Mouse (Mus musculus) lung, postnatal 25 days (tissue): ENCODE results near the gene Fancc.
"Not testable (repeated sequence)": the region's sequence is repeated elsewhere in the genome, so short reads cannot be mapped to it uniquely, and the experiment has no call there.

Experiments used
- DNase-seq: peaks from one replicate; pipeline ENCODE4 v3.0.0; 2022; ENCODE audit warnings: low spot score

Fancc gene

DNA sequence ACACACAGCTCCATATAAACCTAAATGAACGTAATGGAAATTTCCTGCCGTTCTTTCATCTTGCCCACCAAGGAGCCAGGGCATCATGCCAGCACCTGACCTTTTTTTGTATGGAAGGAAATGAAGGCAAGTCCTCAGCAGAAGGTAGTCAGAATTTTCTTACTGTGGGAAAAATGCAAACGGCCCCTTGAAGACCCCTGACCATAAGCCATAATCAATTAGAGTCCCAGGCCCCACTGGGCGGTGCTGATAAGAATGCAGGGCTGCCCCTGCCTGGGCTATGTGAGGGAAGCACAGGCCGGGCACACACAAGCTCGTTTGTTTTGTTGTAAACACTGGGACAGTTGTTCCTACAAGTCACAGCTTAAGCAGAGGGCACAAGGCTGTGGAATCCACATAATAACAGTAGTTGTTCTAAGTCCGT, 179.4 kb downstream of the Fancc start:
- DNase-seq: no peak

DNA sequence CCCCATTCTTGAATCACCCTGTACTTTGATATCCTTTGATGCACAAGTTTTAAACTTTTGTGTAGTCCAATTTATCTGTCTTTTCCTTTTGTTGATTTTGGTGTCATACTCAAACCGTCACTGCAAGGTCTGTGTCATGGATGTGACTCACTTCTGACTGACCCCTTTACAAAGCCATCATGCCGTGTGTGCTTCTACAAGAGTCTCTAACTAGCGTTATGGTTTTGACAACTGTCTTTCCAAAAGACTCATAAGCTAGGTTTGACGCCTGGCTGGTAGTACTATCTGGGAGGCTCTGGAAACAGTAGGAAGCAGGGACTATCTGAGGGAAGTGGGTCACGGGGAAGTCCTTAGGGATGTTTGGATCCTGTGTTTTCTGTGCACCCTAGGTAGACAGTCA, 180.7 kb downstream of the Fancc start:
- DNase-seq: no peak

DNA sequence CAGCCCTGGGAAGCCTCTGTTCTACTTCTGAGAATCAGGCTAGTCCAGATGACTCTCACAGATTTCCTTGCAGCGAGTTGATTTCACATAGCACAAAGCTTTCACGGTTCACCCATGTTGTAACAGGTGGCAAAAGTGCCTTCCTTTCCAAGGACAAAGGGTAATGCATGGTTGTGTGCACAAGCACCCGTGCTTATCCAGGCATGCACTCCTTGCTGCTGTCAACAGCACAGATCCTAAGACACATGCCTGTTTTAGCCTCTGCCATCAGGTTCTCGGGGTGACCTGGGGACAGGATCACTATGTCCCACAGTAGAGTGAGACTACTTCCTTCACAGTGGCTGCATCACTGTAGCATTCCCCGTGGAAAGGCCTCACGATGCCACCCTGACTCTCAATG, 181.3 kb downstream of the Fancc start:
- no peak for DNase-seq

DNA sequence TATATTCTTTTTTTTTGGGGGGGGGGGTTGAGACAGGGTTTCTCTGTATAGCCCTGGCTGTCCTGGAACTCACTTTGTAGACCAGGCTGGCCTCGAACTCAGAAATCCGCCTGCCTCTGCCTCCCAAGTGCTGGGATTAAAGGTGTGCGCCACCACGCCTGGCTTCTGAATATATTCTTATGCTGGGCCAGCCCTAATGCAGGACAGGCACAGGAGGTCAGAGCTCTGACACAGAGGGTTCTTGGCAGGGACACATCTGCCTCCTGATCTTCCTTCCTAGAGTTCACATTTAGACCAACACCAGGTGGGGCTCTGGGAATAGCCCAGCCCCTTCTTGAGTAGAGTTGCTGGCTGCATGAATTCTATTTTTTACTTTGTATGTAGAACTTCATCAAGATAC, 182.0 kb downstream of the Fancc start:
- DNase-seq: not testable (repeated sequence)

DNA sequence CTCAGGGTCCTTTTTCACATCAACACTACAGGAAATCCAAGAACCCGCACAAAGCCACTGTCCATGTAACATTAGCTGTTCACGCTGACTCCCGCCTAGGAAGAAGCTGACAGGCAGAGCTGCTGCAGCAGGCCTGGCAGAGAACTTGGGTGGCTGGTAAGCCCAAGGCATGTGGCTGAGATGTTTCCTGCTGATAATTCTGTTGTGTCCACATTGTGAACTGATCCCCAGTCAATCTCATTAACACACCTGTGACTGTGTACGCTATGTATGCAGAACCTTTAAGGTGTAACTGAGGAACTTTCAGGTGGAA, 182.5 kb downstream of the Fancc start:
- no peak for DNase-seq

DNA sequence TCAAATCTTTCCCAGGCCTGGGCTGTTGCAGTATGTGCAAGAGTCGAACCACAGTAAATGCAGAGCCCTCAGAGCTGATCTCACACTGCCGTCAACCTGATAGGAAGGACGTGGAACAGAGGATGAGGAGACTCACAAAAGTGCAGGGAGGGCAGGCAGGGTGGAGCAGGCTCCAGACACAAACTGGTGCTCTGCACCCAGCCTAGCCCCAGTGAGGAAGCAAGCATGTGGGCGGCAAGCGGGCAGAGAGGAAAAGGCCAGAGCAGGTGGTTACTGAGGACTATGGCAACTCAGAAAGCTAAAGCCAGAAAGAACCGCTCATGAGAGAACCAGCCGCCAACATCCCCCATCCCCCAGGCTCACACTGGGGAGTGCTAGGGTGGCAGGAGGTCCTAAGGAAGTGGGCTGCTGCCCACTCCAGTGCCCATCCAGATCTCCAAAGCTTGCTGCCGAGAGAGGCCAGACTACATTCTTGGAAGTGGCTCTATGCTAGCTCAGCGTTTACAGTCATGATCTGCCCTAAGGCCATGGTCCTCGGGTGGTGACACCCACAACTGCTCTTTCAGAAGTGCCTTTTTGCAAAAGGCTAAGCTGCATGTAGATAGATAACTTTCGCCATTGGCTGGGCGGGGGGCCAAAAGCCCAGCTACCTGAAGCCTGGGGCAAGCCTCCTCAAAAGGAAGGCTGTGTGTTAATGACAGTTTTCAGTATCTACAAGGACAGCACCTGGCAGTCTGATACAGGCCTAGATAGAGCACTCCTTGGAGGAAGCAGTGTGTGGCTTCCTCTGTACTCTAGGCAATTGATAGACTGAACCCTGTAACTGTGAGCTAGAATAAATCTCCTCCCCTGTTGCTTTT, 183.1 kb downstream of the Fancc start:
- no peak for DNase-seq

DNA sequence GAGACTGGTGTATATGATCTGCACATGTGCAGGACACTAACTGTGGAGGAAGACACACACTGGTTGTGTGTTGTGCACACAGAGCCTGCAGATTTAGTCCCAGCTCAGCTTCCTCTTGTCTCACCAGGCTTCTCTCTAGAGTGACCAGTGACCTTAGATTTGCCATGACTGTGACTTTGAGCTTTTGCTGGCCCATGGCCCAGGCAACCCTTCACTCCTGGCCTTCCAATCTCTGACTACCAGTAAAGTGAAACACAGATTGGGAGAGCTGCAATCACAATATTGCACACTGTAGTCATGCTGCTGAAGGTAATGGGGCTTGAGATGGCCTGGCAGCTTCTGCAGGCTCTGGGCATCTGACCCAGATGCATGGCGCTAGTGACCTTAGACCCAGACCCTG, 183.8 kb downstream of the Fancc start:
- DNase-seq: no peak

DNA sequence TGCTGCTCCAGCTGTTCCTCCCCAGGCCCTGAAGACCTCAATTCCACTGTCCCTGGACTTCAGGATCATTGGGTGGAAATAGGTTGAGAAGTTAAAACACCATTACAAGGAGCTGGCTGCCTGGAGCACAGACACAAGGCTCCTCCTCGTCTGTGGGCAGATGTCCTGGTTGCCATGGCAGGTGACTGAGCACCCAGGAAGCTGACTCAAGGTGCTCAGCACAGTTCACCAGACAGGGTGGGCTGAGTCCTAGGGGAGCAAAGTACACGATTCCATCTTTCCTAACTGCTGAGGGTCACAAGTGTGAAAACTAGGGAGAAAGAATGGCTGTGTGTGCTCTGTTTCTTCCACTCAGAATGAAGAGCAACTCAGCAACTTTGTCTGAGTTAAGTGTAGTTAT, 185.9 kb downstream of the Fancc start:
- no peak for DNase-seq

DNA sequence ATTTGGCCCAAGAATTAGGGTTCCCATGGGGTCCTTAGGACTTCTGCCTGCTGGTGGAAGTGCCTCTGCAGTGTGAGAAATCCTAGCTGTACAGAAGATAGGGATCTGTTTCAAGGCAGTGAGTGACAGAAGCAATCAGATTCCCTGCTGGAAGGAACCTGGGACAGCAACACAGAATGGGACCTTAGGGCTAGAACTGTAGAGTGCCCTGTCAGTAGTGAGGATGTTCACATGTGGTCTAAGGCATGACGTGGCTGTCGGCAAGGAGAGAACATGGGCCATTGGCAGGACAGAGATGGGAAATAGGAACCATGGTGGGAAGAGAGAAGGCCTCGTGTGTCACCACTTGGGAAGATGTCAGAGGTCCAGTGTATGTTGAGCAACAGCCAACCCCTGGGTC, 187.5 kb downstream of the Fancc start:
- no peak for DNase-seq

DNA sequence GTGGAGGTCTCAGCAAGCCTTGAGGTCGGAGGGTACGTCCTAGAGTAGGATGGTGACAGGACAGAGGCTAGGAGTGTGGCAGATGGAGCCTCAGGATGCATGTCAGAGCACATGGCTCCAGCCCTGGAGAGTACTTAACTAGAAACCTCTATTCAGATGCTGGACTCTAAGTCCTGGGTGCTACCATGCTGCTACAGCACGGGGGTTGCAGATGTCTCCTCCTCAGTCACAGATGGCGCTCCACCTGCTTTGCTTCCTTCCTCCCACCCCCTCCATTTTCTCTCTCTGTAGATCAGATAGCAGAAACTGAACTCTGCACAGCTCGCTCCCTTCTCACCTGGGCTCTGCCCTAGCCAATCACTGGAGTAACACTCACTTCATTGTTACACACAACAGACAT, 190.3 kb downstream of the Fancc start:
- no peak for DNase-seq

DNA sequence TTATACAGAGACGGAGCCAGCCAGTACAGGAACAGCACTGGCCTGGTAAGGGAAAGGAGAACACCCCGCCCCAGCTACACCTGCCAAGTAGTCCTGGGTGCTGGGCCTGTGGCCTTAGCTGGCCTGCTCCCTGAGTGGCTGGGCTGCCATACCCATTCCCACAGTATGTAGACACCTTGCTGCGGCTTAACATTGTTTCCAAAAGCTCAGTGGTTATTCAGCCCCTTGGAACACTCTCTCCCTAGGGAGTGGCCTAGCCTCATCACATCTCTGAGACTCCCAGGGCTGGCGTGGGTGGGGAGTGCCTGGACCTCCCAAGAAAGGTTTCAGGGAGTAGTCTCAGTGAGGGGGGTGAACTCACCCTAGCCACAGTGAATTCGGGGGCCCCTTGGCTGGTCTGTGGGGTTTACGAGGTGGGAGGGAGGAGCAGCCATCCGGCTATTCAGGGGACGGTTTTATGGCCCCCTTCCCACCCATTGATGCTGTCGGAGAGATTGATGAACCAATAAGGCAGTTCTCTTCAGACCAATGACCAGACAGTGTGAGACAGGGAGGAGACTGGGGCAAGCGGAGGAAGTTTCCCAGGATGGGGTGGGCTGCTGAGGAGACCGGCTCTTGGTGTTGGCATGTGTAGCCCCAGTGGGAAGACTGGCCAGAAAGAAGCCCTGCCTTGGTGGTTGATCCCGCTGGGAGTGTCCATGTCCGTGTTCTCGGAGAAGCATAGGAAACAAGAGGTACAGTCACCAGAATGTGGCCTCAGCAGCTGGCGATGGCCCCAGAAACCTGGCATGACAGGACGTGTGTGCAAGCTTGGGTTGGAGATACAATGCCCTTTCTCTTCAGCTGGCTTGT, 191.7 kb downstream of the Fancc start:
- no peak for DNase-seq

DNA sequence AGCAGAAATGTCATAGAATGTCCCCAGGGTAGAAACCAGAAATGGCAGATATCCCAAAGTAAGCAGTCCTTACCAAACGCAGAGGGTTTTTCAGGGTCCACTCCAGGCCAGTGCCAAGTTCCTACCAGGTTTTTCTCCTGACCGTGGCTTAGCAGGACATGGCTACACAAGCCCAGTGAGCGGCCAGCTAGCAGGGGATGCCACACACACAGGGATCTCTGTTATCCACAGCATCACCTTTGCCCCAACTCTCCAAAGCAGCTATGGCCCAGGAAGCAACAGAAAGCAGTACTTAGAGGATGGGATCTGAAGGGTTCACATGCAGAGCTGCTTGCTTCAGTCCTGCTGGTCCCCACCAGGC, 192.3 kb downstream of the Fancc start:
- no peak for DNase-seq

DNA sequence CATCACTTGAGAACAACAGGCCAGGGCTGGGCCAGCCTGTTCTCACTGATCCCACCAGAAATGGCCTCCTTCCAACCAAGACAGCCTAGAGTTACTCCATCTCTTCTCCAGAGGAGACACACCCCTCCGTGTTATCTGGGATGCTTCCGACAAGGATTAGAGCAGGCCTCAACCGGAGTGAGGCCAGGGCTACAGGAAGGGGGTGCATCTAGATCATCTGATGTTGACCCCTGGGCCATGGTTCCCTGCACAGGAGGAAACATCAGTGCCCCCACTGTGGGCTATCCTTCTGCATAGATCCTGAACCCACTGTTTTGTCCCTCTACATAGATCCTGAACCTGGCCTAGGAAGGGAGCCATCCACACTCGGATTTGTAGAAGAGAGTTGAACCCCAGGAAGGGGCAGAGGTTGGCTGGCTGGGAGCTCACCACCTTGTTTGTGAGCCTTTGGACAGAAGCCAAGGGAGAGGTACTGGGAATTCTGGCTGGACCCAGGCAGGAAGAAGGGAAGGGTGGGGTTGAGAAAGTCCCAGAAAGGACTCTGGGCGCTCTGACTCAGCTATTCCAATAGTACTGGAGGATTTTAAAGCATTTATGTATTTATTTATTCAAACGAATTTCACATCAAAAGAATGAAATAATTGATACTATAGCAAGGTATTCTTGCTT, 192.8 kb downstream of the Fancc start:
- DNase-seq: peak; percentile 50

DNA sequence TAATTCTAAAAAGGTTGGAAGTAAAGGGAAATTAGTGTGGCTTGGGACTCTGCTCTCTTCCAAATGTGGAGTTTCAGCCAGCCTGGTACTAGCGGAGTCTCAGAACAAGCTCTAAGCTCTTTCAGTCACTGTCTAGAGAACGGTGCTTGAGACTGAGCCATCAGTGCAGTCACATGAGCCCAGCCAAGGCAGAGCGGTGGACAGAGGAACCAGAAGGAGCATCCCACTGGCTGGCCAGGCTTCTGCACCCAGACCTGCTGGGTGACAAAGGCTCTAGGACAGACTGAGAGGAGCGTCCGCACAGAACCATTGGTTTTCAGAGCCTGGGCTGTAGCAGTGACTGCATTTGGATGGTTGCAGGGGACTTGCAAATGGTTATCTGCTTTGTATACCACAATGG, 194.7 kb downstream of the Fancc start:
- no peak for DNase-seq

DNA sequence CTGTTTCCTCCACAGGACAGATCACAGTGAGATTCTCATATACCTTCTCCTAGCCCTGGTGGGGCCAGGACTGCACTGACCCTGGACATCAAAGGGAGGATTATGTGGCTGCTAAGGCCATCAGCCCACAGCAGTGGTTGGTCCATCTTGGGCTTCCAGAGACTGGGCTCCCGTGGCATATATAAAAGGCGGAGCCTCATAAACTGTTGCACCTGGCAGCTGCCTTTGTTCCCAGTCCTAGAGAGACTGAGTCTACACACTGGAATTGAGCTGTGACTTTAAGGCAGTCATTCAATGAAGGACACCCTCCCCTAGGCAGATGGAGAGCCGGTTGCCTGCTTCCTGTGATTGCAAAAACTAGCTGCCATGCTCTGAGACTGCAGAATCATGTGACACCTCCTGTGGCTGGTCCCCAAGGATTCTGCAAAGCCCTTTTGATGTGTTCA, 195.3 kb downstream of the Fancc start:
- DNase-seq: no peak

DNA sequence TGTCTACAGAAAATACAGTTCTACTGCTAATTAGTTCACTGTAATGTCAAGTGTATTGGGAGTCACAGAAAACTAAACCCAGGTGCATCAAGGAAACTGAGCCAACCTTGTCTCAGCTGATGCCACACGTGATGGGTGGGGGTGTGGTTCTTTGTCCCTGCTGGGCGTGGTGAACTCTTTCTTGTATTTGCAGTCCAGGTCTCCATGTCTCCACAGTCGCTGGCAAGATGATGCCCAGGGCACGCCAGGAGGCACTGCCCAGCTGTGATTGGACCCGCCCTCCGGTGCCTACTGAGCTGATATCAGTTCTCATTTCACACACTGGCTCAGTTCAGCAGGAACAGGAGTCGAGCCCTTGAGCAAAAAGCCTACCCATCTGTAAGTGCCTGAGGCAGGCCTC, 196.1 kb downstream of the Fancc start:
- DNase-seq: no peak

DNA sequence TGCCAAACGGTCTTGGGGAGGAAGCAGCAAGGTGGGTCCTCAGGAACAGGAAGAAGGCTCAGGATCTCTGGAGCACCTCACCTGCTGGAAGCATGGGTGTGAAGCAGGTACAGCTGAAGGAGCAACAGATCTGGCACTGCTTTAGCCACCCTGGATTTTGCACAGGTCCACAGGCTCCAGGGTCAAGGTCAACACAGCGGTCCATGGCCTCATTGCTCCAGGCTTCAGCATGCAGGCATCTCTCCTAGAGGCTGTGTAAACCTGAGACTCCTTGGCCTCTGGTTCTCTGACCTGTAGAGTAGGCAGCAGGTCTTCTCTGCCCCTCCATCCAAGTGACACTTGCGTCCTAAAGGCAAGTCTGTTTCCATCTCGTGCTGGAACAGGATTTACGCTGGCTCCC, 198.1 kb downstream of the Fancc start:
- DNase-seq: no peak

DNA sequence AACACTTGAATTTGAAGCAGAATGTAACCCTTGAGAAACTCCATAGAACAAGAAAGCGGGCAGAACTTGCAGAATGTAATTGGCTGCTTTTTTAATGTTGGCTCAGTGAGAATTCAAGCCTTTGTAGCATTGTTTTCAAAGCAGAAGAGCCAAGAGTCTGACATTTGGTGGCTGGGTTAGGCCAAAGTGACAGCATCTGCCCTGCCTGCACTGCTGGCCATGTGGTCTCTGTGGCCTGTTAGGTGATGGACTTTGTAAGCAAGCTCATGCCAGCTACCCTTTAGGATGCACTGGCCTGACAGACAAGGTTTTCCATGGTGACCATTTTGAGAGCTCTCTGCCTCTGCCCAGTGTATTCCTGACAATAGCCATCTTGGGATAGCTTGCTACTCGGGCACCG, 199.1 kb downstream of the Fancc start:
- no peak for DNase-seq

DNA sequence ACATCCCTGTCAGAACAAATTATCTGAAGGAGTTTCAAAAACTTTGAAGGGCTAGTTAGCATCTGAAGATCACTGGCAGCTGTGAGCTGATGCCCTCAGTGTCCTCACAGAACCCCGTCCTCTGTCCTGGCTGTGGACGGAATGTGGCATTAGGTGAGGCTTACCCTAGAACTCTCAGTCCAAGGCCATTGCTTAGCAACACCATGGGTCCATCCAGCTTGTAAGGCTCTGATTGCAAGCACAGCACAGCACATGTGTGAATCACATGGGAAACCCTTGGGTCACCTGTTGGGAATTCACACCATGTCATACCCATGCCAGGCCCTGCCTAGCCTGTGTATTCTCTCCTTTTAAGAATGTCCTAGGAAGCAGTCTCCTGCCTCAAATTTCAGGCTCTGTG, 200.1 kb downstream of the Fancc start:
- DNase-seq: no peak

DNA sequence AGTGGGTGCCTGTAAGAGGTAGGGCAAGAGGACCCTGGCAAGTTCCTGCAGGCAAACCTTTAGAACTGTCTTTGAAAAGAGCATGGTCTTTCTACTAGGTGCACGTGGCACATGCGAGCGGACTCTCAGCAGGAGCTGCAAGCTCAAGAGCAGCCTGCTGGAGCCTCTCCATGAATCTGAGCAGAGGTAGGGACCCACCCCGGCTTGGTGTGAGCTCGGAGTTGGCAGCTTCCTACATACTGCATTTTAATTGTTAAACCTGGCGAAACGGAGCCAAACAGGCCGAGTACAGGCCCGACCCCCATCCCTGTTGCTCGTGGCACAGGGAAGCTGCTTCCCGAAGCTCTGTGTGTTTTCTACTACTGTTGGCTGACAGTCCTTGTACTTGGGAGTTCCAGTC, 200.8 kb downstream of the Fancc start:
- DNase-seq: no peak

DNA sequence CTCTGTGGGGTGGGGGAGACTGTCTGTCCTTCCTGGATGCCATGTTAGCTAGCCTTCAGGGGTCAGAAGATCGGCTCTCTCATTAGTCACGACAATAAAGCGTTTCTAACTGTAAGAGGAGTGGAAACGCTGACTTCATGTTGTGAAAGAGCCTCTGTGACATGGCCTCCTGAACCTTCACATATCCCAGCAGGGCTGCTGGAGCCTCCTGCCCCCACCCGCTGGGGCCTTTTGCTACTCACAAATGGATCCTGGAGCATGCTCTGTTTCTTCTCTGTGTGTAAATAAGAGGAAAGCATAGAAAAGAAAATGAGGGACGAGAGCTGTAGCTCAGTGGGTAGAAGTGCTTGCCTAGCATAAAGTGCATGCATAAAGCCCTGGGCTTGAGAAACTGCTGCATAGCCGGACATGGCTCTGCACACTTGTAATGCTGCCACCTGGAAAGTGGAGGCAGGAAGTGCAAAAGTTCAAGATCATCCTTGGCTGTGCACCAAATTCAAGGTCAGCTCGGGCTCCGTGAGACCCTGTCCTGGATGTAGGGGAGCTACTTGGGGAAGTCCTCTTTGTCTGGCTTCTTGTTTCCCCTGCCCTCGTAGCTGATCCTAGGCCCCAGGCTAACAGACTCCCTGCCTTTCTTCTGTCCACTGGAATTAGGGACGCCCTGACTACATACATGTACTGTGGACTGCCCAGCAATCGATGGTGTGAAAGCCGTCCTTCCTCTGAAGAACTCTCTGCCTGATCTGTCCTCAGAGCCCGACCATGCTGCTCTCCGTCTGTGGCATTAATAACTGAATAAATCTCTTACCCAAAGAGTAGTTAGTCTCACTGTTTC, 202.5 kb downstream of the Fancc start:
- peak; percentile 46 for DNase-seq

DNA sequence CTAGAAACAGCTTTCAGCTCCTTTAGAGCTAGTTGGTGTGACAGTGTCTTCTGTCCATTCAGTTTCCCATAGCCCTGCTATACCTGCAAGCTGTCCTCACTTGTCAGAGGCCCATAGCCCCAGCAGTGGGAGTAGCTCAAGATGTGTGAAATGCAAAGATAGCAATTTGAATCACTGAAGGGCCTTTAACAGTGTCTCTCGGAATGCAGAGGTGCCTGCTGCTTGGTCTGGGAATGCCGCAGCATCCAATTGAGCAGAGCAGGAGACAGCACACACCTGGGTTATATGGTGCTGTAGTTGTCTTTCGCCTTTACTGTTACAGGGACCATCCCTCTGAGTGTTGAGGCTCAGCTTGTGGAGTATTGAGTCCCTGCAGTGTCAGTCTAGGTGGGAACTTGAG, 203.4 kb downstream of the Fancc start:
- no peak for DNase-seq
